Mouse (Mus musculus) hindbrain, postnatal 0 days (tissue): Measurements from ENCODE around the gene Il1rn. TPM values are rescaled to one million over a fixed set of nuclear protein-coding genes. Genes with fewer than 3 reads are reported as not detected.

Experiments
- ATAC-seq: fragments of 200-750 bp; cut with Nextera tagmentation; 2 replicates; pipeline ENCODE4 v1.8.0; 2017; ENCODE audit warnings: mild to moderate bottlenecking, moderate TSS enrichment, moderate library complexity
- DNase-seq: peaks from one replicate; pipeline ENCODE4 v3.0.0-alpha.2; 2015; ENCODE audit warnings: low spot score
- H3K27ac ChIP-seq: fragments of 300-500 bp; sonication (generic); 2 replicates; pipeline ENCODE4 v1.5.1; 2014; ENCODE audit warnings: mild to moderate bottlenecking
- H3K27me3 ChIP-seq: fragments of 300-500 bp; sonication (generic); 2 replicates; pipeline ENCODE4 v1.6.1; 2014; ENCODE audit warnings: low read length, mixed read lengths; ENCODE audit not compliant: insufficient read depth
- H3K36me3 ChIP-seq: fragments of 300-500 bp; sonication (generic); 2 replicates; pipeline ENCODE4 v1.6.1; 2014; ENCODE audit warnings: low read length, mixed read lengths; ENCODE audit not compliant: insufficient read depth
- H3K4me1 ChIP-seq: fragments of 300-500 bp; sonication (generic); 2 replicates; pipeline ENCODE4 v1.6.1; 2014; ENCODE audit warnings: antibody characterized with exemption, low read length, mixed read lengths; ENCODE audit not compliant: insufficient read depth
- H3K4me2 ChIP-seq: fragments of 300-500 bp; sonication (generic); 2 replicates; pipeline ENCODE4 v1.6.1; 2014; ENCODE audit warnings: low read depth, mild to moderate bottlenecking, low read length, moderate library complexity, mixed read lengths
- H3K4me3 ChIP-seq: fragments of 300-500 bp; sonication (generic); 2 replicates; pipeline ENCODE4 v1.5.1; 2014; ENCODE audit warnings: low read length
- H3K9ac ChIP-seq: fragments of 300-500 bp; sonication (generic); replicated peaks from 2 replicates; pipeline ENCODE4 v1.6.1; 2014; ENCODE audit warnings: mild to moderate bottlenecking, low read length, moderate library complexity, mixed read lengths
- H3K9me3 ChIP-seq: fragments of 300-500 bp; sonication (generic); 2 replicates; pipeline ENCODE4 v1.6.1; 2016; ENCODE audit warnings: low read length, mixed read lengths
- CTCF ChIP-seq: IDR thresholded peaks from 2 replicates; pipeline ENCODE4 v1.5.1; 2016; ENCODE audit warnings: antibody characterized with exemption, control low read depth, low read depth
- WGBS: fragments of 180-500 bp; shearing (Covaris S2); extraction: QIAGEN DNeasy Blood & Tissue Kit; methylation state at CpG from one replicate; pipeline ENCODE4 v1.1.7; 2014; 5-methylcytosine and 5-hydroxymethylcytosine counted together
- polyA plus RNA-seq: library from polyadenylated mRNA; unstranded; fragments of >200 nt; fragmentation: Nextera tagmentation; extraction: Ambion mirVana; gene quantifications from 2 replicates; pipeline ENCODE4 v1.2.1, GENCODE M21; 2015
- total RNA-seq: library from RNA; depleted of rRNA; stranded (reverse); fragments of >200 nt; gene quantifications from 2 replicates; pipeline ENCODE4 v1.2.3, GENCODE M21; 2014; rRNA removed

The Il1rn gene
- total and polyA plus RNA-seq, 2 experiments from 2014 or later, result 0.16 TPM; not detected in 1

- Histone ChIP-seq H3K9ac (no peak overlapping the region), H3K4me3 (no peak overlapping the region), H3K27ac (no peak overlapping the region), H3K27me3 (no peaks in the 10 kb centered on the region), H3K36me3 (no peaks in the 10 kb centered on the region), H3K9me3 (no peaks in the 10 kb centered on the region), H3K4me1 (no peaks in the 10 kb centered on the region), H3K4me2 (no peak overlapping the region)
- TF ChIP-seq CTCF, result no peak
- 86% methylated on average over 2 of the region's 2 CpGs for WGBS
- DNase-seq, result no peak
- ATAC-seq, result no peak
Measured at GRCm38 (mm10) chr2:24386964-24387320, 50.3 kb downstream of the Il1rn start.

- no peaks in the 10 kb centered on the region for H3K4me1 ChIP-seq
- H3K27ac ChIP-seq, result no peak overlapping the region
- WGBS, result 90% methylated on average over 4 of the region's 4 CpGs
- ATAC-seq (no peak), DNase-seq (no peak)
- H3K9me3 ChIP-seq, result no peaks in the 10 kb centered on the region
- H3K4me3 ChIP-seq, result no peak overlapping the region
- no peak for TF ChIP-seq CTCF
- H3K9ac ChIP-seq, result no peak overlapping the region
- H3K27me3 ChIP-seq, result no peaks in the 10 kb centered on the region
- no peak overlapping the region for H3K4me2 ChIP-seq
- H3K36me3 ChIP-seq, result no peaks in the 10 kb centered on the region
Measured at GRCm38 (mm10) chr2:24387361-24388283, 51.0 kb downstream of the Il1rn start.

GRCm38 (mm10) chr2:24393251-24393650 is 56.6 kb downstream of the Il1rn start:
- ATAC-seq, result no peak
- WGBS, result 78% methylated on average over 2 of the region's 2 CpGs
- no peak for TF ChIP-seq CTCF

GRCm38 (mm10) chr2:24397115-24397514 is 60.5 kb downstream of the Il1rn start:
- no peak for ATAC-seq

More at GRCm38 (mm10) chr2:24393251-24393650, 56.6 kb downstream of the Il1rn start:
- H3K36me3 ChIP-seq, result no peaks in the 10 kb centered on the region
- H3K9ac ChIP-seq, result no peak overlapping the region
- H3K4me2 ChIP-seq, result no peak overlapping the region
- no peak overlapping the region for H3K4me3 ChIP-seq
- no peaks in the 10 kb centered on the region for H3K27me3 ChIP-seq
- H3K9me3 ChIP-seq, result no peaks in the 10 kb centered on the region
- DNase-seq, result no peak
- H3K27ac ChIP-seq, result no peak overlapping the region
- no peaks in the 10 kb centered on the region for H3K4me1 ChIP-seq

GRCm38 (mm10) chr2:24400711-24401110 is 64.1 kb downstream of the Il1rn start:
- Histone ChIP-seq H3K36me3 (no peaks in the 10 kb centered on the region), H3K9me3 (no peaks in the 10 kb centered on the region), H3K9ac (no peak overlapping the region), H3K4me1 (0 out of 2 replicates have a peak, but pooled peaks cover 4% of the 10 kb centered on the region), H3K4me3 (no peak overlapping the region), H3K4me2 (no peak overlapping the region), H3K27me3 (no peaks in the 10 kb centered on the region), H3K27ac (no peak overlapping the region)
- 88% methylated on average over 3 of the region's 3 CpGs for WGBS
- no peak for TF ChIP-seq CTCF
- DNase-seq, result no peak
- no peak for ATAC-seq

More at GRCm38 (mm10) chr2:24397115-24397514, 60.5 kb downstream of the Il1rn start:
- Histone ChIP-seq H3K27me3 (no peaks in the 10 kb centered on the region), H3K4me3 (no peak overlapping the region), H3K9me3 (no peaks in the 10 kb centered on the region), H3K4me2 (no peak overlapping the region), H3K9ac (no peak overlapping the region), H3K4me1 (no peaks in the 10 kb centered on the region), H3K27ac (no peak overlapping the region), H3K36me3 (no peaks in the 10 kb centered on the region)
- WGBS, result 24% methylated on average over 2 of the region's 2 CpGs
- no peak for DNase-seq
- no peak; the same call in 1 of the 2 replicates for TF ChIP-seq CTCF

Other genes starting within 250 kb of the Il1rn start
- gene Tbpl2, start 240.3 kb upstream of the Il1rn start, total RNA-seq, result not detected in 2 replicates
- gene Tbpl2, start 240.3 kb upstream of the Il1rn start, polyA plus RNA-seq, result not detected in 2 replicates
- gene Il1f8, start 183.7 kb upstream of the Il1rn start, total RNA-seq, result not detected in 2 replicates
- gene Il1f8, start 183.7 kb upstream of the Il1rn start, polyA plus RNA-seq, result not detected in 2 replicates
- not detected in 2 replicates for gene Il1f9, start 150.4 kb upstream of the Il1rn start, total RNA-seq
- not detected in 2 replicates for gene Il1f9, start 150.4 kb upstream of the Il1rn start, polyA plus RNA-seq
- not detected in 2 replicates for gene Il1f6, start 121.4 kb upstream of the Il1rn start, total RNA-seq
- not detected in 2 replicates for gene Il1f6, start 121.4 kb upstream of the Il1rn start, polyA plus RNA-seq
- not detected in 2 replicates for gene Il1f5, start 59.9 kb upstream of the Il1rn start, total RNA-seq
- not detected in 2 replicates for gene Il1f5, start 59.9 kb upstream of the Il1rn start, polyA plus RNA-seq
- gene Il1f10, start 45.7 kb upstream of the Il1rn start, total RNA-seq, result not detected in 2 replicates
- gene Il1f10, start 45.7 kb upstream of the Il1rn start, polyA plus RNA-seq, result not detected in 2 replicates
- gene Psd4, start 30.7 kb downstream of the Il1rn start, total RNA-seq, result 1.3 and 7.0 TPM in 2 replicates
- gene Psd4, start 30.7 kb downstream of the Il1rn start, polyA plus RNA-seq, result 0.71 and 1.2 TPM in 2 replicates
- 32.0 and 44.4 TPM in 2 replicates for gene Pax8, start 138.7 kb downstream of the Il1rn start, total RNA-seq
- gene Pax8, start 138.7 kb downstream of the Il1rn start, polyA plus RNA-seq, result 14.8 and 16.3 TPM in 2 replicates